Mouse (Mus musculus): Measurements from ENCODE around the gene Cwc22.

Gene Cwc22

DNA sequence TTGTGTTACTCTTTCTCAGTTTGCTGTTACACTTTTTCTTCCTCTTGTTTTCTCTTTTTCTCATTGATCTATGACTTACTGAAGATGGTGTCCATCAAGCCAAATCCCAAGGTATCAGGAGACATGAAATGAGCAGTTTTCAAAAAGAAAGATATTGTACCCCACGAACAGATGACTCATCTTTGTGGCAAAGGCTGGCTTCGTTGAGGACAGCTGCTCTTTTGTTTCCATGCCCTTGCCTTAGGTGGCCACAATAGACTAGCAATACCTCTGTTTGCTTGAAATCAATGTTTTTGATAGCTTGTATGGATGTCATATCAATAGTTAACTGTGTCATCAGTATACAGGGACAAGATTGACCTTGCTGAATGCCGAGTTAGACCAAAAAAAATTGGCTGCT lies 71.5 kb downstream of the Cwc22 start:
- DNase-seq (ENCODE audit: low read depth, low spot score) = no peak
- H3K27me3 ChIP-seq (ENCODE audit: control insufficient read depth, insufficient read depth, low read length, poor library complexity, severe bottlenecking) = no peaks in the 10 kb centered on the region
- no peaks in the 10 kb centered on the region for H3K36me3 ChIP-seq (ENCODE audit: control insufficient read depth, insufficient read depth, low read length, poor library complexity, severe bottlenecking)

DNA sequence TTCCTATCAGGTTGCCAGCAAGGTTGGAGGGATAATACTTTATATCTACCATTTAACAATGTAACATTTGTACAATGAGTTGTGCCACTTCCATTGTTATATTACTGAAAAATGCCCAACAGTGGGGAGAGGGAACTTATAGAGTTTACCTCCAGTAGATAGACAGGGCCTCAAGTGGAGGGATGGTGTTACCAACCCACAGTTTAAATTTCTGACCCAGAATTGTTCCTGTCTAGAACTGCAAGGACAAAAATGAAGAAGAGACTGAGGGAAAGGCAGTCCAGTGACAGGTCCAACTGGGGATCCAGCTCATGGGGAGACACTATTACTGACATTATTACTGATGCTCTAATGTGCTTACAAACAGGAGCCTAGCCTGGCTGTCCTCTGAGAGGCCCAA lies 72.4 kb downstream of the Cwc22 start:
- no peak for DNase-seq (ENCODE audit: low read depth, low spot score)
- H3K36me3 ChIP-seq (ENCODE audit: control insufficient read depth, insufficient read depth, low read length, poor library complexity, severe bottlenecking) = no peaks in the 10 kb centered on the region
- H3K27me3 ChIP-seq (ENCODE audit: control insufficient read depth, insufficient read depth, low read length, poor library complexity, severe bottlenecking) = no peaks in the 10 kb centered on the region

DNA sequence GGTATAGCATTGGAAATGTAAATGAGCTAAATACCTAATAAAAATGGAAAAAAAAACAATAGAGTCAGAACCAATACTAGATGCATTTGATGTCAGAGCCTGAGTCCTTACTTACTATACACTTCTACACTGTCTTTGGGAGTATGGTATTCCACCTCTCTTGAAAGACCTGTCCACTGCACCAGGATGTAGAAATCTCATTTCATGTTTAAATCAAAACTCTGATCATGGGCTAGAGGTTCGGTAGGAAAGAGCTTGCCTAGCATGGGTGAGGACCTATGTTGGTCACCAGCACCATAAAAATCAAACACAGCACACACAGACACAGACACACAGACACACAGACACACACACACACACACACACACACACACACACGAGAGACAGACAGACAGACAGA lies 73.5 kb downstream of the Cwc22 start:
- H3K27me3 ChIP-seq (ENCODE audit: control insufficient read depth, insufficient read depth, low read length, poor library complexity, severe bottlenecking) = no peaks in the 10 kb centered on the region
- no peaks in the 10 kb centered on the region for H3K36me3 ChIP-seq (ENCODE audit: control insufficient read depth, insufficient read depth, low read length, poor library complexity, severe bottlenecking)
- no peak for DNase-seq (ENCODE audit: low read depth, low spot score)

DNA sequence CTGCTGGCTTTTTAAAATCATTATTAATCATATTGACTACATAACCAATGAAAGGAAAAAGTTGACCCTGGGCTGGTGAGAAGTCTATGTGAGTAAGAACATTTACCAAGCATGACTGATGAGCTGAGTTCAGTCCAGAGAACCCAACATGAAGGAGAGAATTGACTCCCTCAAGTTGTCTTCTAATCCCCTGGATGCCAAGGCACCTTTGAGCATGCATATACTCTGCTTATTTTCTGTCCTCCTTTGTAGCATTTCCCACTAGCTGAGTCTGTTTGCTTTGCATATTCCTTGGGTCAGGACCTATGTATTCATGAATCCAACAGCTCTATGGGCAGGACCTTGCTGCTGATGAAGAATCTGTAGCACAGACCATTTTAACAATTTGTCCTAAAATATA lies 75.0 kb downstream of the Cwc22 start:
- H3K27me3 ChIP-seq (ENCODE audit: control insufficient read depth, insufficient read depth, low read length, poor library complexity, severe bottlenecking) = no peaks in the 10 kb centered on the region
- no peak for DNase-seq (ENCODE audit: low read depth, low spot score)
- H3K36me3 ChIP-seq (ENCODE audit: control insufficient read depth, insufficient read depth, low read length, poor library complexity, severe bottlenecking) = no peaks in the 10 kb centered on the region

DNA sequence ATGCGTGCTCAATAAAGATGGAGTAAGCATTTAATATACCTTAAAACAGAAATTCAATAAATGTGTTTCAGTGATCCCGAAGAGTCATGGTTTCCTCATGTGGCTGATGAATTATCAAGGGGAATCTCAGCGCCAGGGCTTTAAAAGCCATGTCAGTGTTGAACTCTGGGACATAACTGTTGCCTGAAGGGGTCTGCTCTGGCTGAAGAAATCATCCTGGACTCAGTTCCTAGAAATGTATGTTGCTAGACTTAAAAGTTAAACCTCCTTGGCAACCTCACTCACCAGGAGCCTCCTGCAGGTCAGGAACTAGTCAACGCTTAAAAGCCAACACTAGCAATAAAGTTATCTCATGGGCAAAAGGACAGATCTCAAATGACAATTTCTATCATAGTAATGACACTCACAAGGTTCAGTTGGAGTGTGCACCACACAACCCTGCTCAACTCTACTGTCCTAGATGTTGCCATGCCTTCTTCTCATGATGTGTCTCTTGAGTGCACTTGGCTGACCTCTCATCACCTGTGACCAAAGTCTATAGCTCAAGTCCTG lies 76.4 kb downstream of the Cwc22 start:
- H3K36me3 ChIP-seq (ENCODE audit: control insufficient read depth, insufficient read depth, low read length, poor library complexity, severe bottlenecking) = no peaks in the 10 kb centered on the region
- DNase-seq (ENCODE audit: low read depth, low spot score) = no peak
- no peaks in the 10 kb centered on the region for H3K27me3 ChIP-seq (ENCODE audit: control insufficient read depth, insufficient read depth, low read length, poor library complexity, severe bottlenecking)

DNA sequence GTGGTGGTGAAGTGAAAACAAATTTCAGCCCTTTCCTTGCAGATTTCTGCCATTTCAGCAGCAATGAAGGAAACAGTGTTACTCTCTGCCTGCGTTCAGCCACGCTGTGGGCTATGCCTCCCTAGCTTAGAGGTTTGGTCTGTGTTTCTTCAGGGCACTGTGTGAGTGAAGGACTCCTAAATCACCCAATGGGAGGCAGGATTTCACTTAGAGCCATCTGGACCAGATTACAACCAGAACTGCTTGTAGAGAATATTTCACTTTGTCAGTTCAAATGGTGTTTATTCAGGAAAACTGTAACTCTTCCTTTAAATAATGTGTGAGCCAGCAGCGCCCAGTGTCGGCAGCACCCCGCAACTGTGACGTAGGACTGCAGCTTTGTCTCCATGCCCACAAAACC lies 82.2 kb downstream of the Cwc22 start:
- Histone ChIP-seq H3K27me3 (ENCODE audit: control insufficient read depth, insufficient read depth, low read length, poor library complexity, severe bottlenecking) (no peaks in the 10 kb centered on the region), H3K36me3 (ENCODE audit: control insufficient read depth, insufficient read depth, low read length, poor library complexity, severe bottlenecking) (no peaks in the 10 kb centered on the region)
- no peak for DNase-seq (ENCODE audit: low read depth, low spot score)

DNA sequence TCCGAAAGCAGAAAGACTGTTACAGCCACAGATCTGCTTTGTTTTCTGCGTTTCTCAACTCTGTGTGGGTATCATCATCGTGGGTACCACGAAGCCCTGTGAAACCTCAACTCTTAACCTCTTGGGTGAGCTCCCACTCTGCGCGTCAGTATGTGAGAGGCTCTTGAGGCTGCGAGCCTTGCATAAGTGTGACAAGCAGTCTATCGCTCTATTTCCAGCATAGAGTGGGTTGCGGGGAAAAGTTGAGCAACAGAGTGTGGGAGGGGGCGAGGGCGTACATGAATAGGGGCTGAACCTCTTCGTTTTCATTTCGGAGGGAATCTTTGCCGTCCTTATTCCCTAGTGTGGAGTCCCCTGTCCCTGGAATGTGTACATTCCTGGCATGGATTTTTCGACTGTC lies 82.7 kb downstream of the Cwc22 start:
- Histone ChIP-seq H3K27me3 (ENCODE audit: control insufficient read depth, insufficient read depth, low read length, poor library complexity, severe bottlenecking) (no peaks in the 10 kb centered on the region), H3K36me3 (ENCODE audit: control insufficient read depth, insufficient read depth, low read length, poor library complexity, severe bottlenecking) (no peaks in the 10 kb centered on the region)
- DNase-seq (ENCODE audit: low read depth, low spot score) = no peak

DNA sequence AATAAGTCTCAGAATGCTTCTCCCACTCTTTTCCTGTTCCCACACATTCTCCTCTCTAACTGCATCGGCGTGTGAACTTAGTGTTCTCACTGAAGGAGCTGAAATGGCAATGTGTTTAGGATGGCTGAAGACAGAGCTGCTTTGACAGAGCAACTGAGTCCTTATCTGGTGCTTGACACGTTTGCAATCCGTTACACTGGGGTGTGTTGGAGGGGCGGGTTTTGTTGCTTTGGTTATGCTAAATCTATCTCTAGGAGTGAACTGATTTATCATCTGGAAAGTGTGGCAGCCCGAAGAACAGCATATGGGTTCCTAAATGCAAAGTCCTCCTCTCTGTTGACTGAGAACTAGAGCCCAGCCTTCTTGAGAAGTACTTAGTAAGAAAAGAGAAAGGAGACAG lies 104.7 kb downstream of the Cwc22 start:
- no peak for DNase-seq (ENCODE audit: low read depth, low spot score)
- H3K27me3 ChIP-seq (ENCODE audit: control insufficient read depth, insufficient read depth, low read length, poor library complexity, severe bottlenecking) = no peaks in the 10 kb centered on the region
- no peaks in the 10 kb centered on the region for H3K36me3 ChIP-seq (ENCODE audit: control insufficient read depth, insufficient read depth, low read length, poor library complexity, severe bottlenecking)

DNA sequence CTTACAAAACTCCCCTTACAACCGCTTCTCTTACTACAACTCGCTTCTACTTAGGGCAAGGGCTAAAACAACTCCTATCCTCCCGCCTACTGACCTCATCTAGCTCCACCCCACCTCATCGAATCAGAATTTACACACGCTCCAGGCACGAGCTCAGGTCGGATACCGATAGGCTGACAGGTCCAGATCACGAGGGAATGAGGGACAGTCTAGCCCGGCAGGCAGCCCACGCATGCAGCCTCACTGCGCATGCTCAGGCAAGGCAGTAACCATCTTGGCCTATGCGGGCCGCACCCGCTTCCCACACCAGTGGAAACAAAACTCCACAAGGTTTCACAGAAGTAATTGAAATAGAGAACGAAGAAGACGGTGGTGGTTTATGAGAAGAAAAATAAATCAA lies 106.6 kb downstream of the Cwc22 start:
- no peaks in the 10 kb centered on the region for H3K36me3 ChIP-seq (ENCODE audit: control insufficient read depth, insufficient read depth, low read length, poor library complexity, severe bottlenecking)
- no peak for DNase-seq (ENCODE audit: low read depth, low spot score)
- H3K27me3 ChIP-seq (ENCODE audit: control insufficient read depth, insufficient read depth, low read length, poor library complexity, severe bottlenecking) = no peaks in the 10 kb centered on the region

DNA sequence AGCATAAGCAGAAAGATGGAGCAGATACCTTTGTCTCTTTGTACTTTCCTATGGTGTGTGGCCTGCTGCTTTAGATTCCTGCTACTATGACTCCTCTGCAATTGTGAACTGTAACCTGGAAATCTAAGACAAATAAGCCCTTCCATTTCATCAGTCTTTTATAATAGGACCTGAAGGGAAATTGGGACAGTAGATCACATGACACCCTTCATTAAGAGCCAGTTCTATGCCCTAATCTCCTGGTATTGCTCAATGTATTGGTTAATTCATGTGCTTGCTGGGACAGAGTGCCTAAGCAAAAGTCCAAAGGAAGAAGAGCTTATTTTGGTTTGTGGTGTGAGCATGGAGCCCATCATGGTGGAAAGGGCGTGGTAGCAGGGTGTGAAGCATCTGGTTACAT lies 107.5 kb downstream of the Cwc22 start:
- DNase-seq (ENCODE audit: low read depth, low spot score) = no peak
- H3K27me3 ChIP-seq (ENCODE audit: control insufficient read depth, insufficient read depth, low read length, poor library complexity, severe bottlenecking) = no peaks in the 10 kb centered on the region
- H3K36me3 ChIP-seq (ENCODE audit: control insufficient read depth, insufficient read depth, low read length, poor library complexity, severe bottlenecking) = no peaks in the 10 kb centered on the region

DNA sequence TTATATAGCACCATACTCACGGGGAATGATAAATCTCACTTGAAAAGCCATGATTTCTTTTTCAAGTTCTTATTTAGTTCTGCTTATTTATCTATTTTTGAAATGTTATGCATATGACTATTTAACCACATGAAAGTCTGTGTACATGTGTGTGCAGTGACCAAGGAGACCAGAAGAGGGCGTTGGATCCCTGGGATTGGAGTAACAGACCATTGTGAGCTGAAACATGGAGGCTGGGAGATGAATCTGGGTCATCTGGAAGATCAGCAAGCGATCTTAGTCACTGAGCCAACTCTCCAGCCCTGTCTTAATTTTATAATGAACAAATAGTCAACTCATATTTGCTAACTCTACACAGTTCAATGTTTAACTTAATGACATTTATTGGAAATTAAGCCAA lies 110.4 kb downstream of the Cwc22 start:
- H3K36me3 ChIP-seq (ENCODE audit: control insufficient read depth, insufficient read depth, low read length, poor library complexity, severe bottlenecking) = no peaks in the 10 kb centered on the region
- DNase-seq (ENCODE audit: low read depth, low spot score) = no peak
- H3K27me3 ChIP-seq (ENCODE audit: control insufficient read depth, insufficient read depth, low read length, poor library complexity, severe bottlenecking) = no peaks in the 10 kb centered on the region

Measured in splenic B cell, adult 2 months (primary cell).